Mouse (Mus musculus) liver, postnatal 0 days (tissue): ENCODE measurements around the gene Selenoi.

ENCODE experiments used
- CTCF ChIP-seq: sonication (generic); IDR thresholded peaks from 2 replicates; pipeline ENCODE4 v1.5.1; 2016; ENCODE audit warnings: antibody characterized with exemption, low read depth
- EP300 ChIP-seq: IDR thresholded peaks from 2 replicates; pipeline ENCODE4 v1.6.1; 2016; ENCODE audit warnings: antibody characterized with exemption, low read depth, mild to moderate bottlenecking

GRCm38 (mm10) chr5:30258776-30259175 is 26.4 kb downstream of the Selenoi start:
- TF ChIP-seq EP300 (no peak), CTCF (no peak)
